Mouse (Mus musculus) ovary, adult 18-20 months (tissue): ENCODE data around the gene Ern1.

Experiments used
- DNase-seq: peaks from one replicate; pipeline ENCODE4 v3.0.0; 2022; ENCODE audit warnings: low spot score, mixed read lengths

The Ern1 gene

GRCm38 (mm10) chr11:106387791-106388216 is 99.8 kb downstream of the Ern1 start, which contains the start of gene Icam2:
TSS of gene Icam2 (minus strand) at chr11:106388075.
- DNase-seq, result no peak

GRCm38 (mm10) chr11:106387020-106387419 is 100.6 kb downstream of the Ern1 start:
- DNase-seq, result no peak

- no peak for DNase-seq
Observed at GRCm38 (mm10) chr11:106386409-106386808, 101.2 kb downstream of the Ern1 start.

DNA sequence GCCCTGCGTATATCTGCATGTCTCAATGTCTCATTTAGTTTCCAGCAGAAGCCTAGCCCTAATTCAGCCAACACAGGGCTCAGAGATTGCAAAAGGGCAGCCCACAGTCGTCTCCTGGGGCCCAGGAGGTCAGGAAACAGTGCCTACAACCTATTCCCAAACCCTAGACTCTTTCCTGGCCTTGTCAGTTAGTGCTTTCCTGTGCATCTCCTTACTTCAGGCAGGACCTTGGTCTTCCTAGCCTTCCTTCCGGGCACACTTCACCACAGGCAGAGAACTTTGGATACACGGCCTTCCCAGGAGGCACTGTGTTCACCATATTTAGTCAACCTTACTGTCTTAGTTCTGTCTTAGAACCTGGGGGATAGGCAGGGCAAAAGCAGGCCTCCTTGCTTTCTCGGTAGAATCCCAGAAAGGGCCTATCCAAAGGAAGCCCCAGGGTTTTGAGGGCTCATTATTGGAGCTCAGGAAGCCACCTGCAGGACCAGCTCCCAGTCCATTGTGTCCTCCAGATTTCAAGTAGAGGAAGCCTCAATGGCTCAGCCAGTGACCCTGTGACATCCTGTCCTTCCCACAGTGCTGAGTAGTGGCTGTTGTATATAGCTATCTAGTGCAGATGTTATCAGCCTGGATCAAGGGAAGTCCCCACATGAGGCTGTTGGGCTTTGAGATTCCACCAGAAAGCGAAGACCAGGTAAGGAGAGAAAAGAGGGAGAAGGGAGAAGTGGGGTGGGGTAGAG is 104.4 kb downstream of the Ern1 start:
- no peak for DNase-seq

DNA sequence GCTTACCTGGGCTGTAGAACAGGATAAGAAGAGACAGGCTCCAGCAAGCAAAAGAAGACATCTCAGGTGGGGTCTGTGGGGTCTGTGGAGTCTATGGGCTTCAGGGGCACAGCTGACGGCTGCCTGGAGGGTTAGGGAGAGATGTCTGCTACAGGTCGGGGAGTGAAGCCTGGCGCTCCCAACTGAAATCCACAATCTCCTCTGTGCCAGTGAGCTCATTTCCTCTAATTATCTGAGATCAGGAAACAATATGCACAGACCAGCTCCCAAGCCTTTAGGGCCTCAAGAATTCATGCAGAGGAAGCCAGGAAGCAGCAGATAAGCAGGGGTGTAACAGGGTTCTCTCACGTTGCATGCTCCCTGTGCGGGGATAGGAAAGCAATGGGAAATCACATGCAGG is 105.2 kb downstream of the Ern1 start:
- DNase-seq, result no peak

DNA sequence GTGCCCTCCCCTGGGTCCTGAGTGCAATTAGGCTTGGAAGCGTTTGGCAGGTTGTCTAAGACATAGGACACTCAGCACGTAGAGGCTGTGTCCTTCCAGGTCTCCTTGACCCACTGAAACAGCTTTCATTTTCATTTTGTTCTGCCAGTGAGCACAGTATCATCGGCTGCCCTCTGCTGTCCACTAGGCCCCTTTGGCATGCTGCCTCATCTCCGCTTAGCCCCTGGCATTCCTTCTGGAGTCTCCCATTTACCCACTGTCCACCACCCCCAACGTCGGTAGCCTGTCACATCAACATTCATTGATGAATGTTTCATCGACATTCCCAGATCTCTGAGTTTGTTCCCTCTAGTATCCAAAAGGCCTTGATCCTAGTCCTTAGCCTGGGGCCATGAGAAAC is 105.8 kb downstream of the Ern1 start:
- DNase-seq, result no peak

- no peak for DNase-seq
Observed at GRCm38 (mm10) chr11:106381011-106381410, 106.6 kb downstream of the Ern1 start.

DNA sequence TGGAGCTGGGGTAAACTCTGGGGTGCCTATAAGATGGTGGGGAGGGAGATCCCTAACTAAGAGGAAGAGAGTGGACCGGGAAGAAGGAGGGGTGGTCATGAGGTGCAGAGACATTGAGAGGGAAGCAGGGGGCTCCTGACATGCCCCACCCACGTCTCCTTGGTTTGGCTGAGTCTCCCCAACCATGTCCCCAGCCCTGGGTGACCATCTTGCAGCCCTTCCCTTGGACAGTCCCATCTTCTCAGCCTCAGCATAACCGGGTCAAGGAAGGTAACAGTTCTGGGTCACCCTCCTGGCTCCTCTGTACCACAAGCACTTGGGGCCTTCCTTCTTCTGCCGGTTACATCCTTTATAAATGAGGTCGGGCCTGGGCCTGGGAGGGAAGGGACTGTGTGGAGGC is 112.7 kb downstream of the Ern1 start:
- no peak for DNase-seq

- no peak for DNase-seq
Observed at GRCm38 (mm10) chr11:106374559-106374958, 113.1 kb downstream of the Ern1 start.

DNA sequence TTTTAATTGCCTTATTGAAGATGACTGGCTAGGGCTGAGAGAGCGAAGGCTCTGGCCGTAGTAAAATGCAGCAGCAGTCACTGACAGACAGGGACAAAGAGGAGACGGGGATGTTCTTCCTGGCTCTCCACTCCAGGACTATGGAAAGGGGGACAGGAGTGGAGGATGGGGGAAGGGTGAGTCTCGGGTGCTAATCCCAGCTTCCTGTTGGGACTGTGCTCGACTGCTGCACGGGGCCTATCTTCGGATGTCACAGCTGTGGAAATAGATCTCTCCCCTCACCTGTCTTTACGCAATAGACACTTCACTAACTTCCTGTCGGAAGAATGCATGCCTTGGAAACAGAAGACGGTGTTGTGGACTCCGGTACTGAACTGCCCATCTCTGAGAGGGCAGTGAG is 113.7 kb downstream of the Ern1 start:
- no peak for DNase-seq

DNA sequence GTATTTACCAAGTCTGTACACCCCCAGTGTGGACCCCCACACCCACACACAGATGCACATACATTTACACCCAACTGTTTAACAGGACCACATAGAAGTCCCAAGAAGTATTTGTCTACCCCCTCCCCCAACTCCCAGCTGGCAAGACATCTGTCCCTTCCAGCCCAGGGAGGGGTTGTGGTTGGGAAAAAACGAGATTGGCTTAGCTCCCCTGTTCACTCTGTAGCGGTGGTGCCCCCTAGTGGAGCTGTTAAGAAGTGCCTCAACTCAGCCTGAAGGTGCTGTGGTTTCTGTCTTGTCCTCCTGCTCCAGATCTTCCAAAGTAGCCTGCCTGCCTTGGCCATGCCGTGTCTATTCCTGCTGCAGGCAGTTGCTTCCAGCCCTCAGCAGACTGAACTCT is 121.3 kb downstream of the Ern1 start:
- DNase-seq, result peak; percentile 54

- DNase-seq, result no peak
Observed at GRCm38 (mm10) chr11:106365366-106365765, 122.3 kb downstream of the Ern1 start, which contains the start of gene Prr29. TSS of gene Prr29 (plus strand) at chr11:106365472.

DNA sequence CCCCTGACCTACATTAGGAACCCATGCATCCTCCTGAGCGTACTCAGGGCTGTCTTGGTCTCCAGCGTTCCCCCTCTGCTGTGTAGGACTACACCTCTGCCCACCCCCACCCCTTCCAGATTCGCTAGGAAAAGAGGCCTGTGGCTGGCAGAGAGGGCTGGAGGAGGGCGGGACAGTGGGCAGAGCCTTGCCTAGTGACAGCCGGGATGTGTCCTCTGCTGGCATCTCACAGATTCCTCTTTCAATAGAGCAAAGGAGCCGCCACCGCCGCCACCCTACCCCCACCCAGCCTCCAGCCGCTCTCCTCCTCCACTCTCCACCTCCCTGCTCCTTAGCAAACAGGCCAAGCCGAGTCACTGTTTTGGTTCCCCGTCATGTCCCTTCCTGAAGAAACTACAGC is 122.9 kb downstream of the Ern1 start:
- peak; percentile 11 for DNase-seq

GRCm38 (mm10) chr11:106359350-106359749 is 128.3 kb downstream of the Ern1 start:
- DNase-seq, result no peak

DNA sequence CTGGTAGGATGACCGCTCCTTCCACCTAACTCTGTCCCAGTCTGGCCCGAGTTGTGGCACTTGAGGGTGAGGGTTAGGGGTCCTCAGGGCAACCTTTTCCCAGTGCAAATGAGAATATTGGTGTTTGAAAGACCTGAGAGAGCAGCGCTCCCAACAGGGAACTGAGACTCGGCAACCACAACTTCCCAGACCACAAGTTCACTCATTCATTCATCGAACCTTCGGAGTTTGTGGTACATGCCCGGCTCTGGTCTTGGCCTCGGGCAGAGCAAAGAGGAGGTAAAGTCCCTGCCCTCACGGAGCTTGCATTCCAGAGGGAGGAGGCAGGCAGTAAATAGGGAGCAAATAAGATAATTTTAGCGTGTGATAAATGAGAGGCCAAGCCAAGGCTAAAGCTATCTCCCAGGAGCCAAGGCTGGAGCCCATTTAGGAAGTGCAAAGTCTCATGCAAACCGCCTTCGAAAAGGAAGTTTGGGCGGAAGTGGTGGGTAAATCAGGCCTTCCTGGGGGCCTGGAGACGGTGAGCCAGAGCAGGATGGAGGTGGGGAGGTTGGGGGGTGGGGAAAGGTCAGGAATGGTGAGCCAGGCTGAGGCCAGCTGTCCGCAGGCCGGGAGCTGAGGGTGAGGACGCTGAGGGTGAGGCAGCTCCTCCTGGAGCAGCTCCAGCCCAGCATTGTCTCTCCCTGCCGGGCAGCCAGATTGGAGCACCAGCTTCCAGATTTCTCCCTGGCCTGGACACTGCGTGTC is 132.1 kb downstream of the Ern1 start:
- peak; percentile 28 for DNase-seq

- no peak for DNase-seq
Observed at GRCm38 (mm10) chr11:106354181-106354580, 133.5 kb downstream of the Ern1 start.

- no peak for DNase-seq
Observed at GRCm38 (mm10) chr11:106353188-106353587, 134.5 kb downstream of the Ern1 start, which contains the start of gene Scn4a. TSS of gene Scn4a (minus strand) at chr11:106353288.

GRCm38 (mm10) chr11:106351941-106352340 is 135.7 kb downstream of the Ern1 start:
- no peak for DNase-seq

- no peak for DNase-seq
Observed at GRCm38 (mm10) chr11:106351253-106351652, 136.4 kb downstream of the Ern1 start.

- no peak for DNase-seq
Observed at GRCm38 (mm10) chr11:106350853-106351252, 136.8 kb downstream of the Ern1 start.

DNA sequence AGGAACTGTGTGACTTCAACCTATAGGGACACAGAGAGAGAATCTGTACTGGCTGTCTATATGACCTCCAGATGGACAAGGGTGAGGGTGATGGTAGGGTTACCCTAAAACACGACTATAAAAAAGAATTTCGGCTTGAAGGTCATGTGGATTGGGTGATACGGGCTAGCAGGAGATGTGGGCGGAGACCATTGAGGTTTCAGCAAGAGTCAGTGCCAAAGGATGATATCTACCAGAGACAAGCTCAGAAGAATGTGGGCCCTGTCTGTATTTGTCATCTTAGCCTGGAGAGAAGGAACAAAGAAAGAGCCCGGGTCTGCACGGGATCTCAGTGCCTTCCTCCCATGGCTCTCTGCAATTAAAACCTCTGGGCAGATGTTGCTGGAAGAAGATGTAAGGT is 137.9 kb downstream of the Ern1 start:
- no peak for DNase-seq

DNA sequence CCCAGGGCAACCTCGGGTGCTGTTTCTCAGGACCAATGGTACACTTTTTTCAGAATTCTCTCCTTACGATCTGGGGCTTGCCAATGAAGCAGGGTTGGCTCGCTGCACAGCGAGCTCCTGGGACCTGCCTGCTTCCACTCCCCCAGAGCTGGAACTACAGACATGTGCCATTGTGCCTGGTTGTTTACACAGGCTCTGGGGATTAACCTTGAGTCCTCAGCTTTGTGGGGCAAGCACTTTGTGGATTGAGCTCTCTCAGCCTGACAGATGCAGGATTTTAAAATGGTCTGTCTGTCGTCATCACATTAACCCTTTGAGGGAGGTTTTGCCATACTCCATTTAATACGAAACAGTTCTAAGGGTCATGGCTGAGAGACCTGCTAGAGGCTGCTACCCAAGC is 142.7 kb downstream of the Ern1 start:
- no peak for DNase-seq
